Mouse (Mus musculus): ENCODE measurements at regions not wholly inside any gene's neighbourhood (a gene's known extent, or its start where the extent isn't known, plus 50 kb on each side); places are given as distances from the start of the nearest gene placed in this dataset.

DNA sequence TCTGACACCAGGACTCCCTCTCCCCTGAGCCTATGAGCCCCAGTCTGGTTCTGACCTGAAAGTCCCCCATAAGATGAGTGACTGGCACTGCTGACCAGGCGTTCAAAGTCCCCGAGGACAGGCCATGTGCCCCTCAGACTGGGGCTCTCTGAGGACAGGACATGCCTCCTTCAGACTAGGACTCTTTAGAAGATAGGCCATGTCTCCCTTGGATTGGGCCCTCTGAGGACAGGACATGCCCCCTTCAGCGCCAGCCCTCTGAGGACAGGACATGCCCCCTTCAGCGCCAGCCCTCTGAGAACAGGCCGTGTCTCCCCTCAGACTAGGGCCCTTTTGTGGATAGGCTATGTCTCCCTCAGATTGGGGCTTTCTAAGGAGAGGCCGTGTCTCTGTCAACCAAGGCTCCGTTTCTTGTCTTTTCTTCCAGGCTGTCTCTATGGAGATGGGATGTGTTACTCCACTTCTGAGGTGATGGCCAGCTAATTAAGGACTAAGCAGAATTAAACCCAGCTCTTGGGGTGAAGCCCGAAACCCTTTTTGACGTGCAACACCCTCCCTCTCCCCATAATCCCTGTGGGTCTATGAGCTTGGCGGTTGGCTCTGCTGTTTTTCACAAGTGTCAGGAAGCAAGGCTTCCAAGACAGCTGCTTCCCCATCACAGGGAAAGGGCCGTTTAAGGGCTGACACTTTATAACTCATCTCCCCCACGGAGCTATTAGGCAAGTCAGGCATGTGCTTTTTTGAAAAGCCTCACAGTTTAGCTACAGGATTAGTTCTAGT lies 135.8 kb downstream of the Vegfa start:
- H3K79me3 ChIP-seq (ENCODE audit: low read depth) = no peaks in the 10 kb centered on the region
- no peaks in the 10 kb centered on the region for H3K36me3 ChIP-seq (ENCODE audit: control insufficient read depth, insufficient read depth)

DNA sequence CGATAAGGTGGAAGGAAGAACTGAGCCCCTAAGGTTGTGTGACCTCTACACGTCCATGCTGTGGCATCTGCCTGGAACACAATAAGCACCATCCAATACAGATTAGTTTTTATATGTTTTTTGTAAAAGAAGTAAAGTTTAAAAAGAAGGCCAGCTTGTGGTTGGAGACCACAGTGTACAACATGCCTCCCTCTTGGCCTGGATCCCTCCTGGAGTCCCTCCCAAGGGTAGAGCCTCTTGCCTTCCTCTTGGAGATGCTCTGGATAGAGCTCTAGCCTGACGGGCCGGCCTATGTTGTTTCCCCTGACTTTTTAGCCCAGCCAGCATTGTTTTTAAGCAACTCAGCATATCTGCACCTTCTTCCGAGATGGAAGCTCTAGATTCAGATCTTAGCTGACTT lies 138.0 kb downstream of the Vegfa start:
- no peak overlapping the region for H3ac ChIP-seq (ENCODE audit: control insufficient read depth, insufficient read length, low read depth)
- H3K4me3 ChIP-seq (ENCODE audit: insufficient read depth, poor library complexity, severe bottlenecking) = no peak overlapping the region
- no peaks in the 10 kb centered on the region for H3K36me3 ChIP-seq (ENCODE audit: control insufficient read depth, insufficient read depth)
- no peaks in the 10 kb centered on the region for H3K27me3 ChIP-seq (ENCODE audit: control insufficient read depth, insufficient read depth, insufficient read length)
- TF ChIP-seq CEBPB (IDR thresholded peaks at IDR 0.05; ENCODE audit: low read depth) = no peak
- no peak for TF ChIP-seq CTCF (IDR thresholded peaks at IDR 0.05; ENCODE audit: control insufficient read depth, insufficient read depth, insufficient read length)
- TF ChIP-seq MAX (IDR thresholded peaks at IDR 0.05) = no peak
- no peak for TF ChIP-seq USF1 (IDR thresholded peaks at IDR 0.05; ENCODE audit: low read depth)
- no peak for TF ChIP-seq MYOG (IDR thresholded peaks at IDR 0.05; ENCODE audit: control insufficient read depth, extremely low read depth, insufficient read length)
- TF ChIP-seq FOSL1 (IDR thresholded peaks at IDR 0.05; ENCODE audit: insufficient read depth, low read length, poor library complexity, severe bottlenecking) = no peak
- no peak for TF ChIP-seq MYOD1 (IDR thresholded peaks at IDR 0.05; ENCODE audit: control insufficient read depth, insufficient read length, low read depth)
- no peaks in the 10 kb centered on the region for H3K79me3 ChIP-seq (ENCODE audit: low read depth)
- no peaks in the 10 kb centered on the region for H3K79me2 ChIP-seq (ENCODE audit: control insufficient read depth, insufficient read depth)

More for the DNA sequence above, 135.8 kb downstream of the Vegfa start:
- no peaks in the 10 kb centered on the region for H3K79me2 ChIP-seq (ENCODE audit: control insufficient read depth, insufficient read depth)
- no peak overlapping the region for H3K4me3 ChIP-seq (ENCODE audit: insufficient read depth, poor library complexity, severe bottlenecking)
- no peak overlapping the region for H3ac ChIP-seq (ENCODE audit: control insufficient read depth, insufficient read length, low read depth)
- H3K27me3 ChIP-seq (ENCODE audit: control insufficient read depth, insufficient read depth, insufficient read length) = no peaks in the 10 kb centered on the region
- TF ChIP-seq MAX (IDR thresholded peaks at IDR 0.05) = no peak
- no peak for TF ChIP-seq MYOD1 (IDR thresholded peaks at IDR 0.05; ENCODE audit: control insufficient read depth, insufficient read length, low read depth)

DNA sequence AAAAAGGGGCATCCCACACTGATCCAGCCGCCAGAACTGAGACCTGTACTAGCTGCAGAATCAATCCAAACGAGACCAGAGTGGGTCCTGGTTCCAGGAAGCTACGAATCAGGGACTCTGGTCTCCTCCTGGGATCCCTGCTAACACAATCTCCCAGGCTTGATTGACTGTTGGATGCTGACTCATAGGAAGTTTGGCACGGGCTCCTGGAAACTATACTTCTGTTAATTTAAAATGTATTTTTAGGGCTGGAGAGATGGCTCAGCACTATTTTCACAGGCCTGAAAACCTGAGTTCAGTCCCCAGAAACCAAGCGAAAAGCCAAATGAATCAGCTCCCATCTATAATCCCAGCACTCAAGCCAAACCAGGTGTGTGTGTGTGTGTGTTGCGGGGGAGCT lies 138.5 kb downstream of the Vegfa start:
- Histone ChIP-seq H3K79me2 (ENCODE audit: control insufficient read depth, insufficient read depth) (no peaks in the 10 kb centered on the region), H3K4me3 (ENCODE audit: insufficient read depth, poor library complexity, severe bottlenecking) (no peak overlapping the region), H3ac (ENCODE audit: control insufficient read depth, insufficient read length, low read depth) (no peak overlapping the region), H3K36me3 (ENCODE audit: control insufficient read depth, insufficient read depth) (no peaks in the 10 kb centered on the region), H3K27me3 (ENCODE audit: control insufficient read depth, insufficient read depth, insufficient read length) (no peaks in the 10 kb centered on the region), H3K79me3 (ENCODE audit: low read depth) (no peaks in the 10 kb centered on the region)
- TF ChIP-seq MYOG (IDR thresholded peaks at IDR 0.05; ENCODE audit: control insufficient read depth, extremely low read depth, insufficient read length) = no peak
- no peak for TF ChIP-seq MAX (IDR thresholded peaks at IDR 0.05)
- TF ChIP-seq MYOD1 (IDR thresholded peaks at IDR 0.05; ENCODE audit: control insufficient read depth, insufficient read length, low read depth) = no peak
- TF ChIP-seq CEBPB (IDR thresholded peaks at IDR 0.05; ENCODE audit: low read depth) = no peak
- TF ChIP-seq USF1 (IDR thresholded peaks at IDR 0.05; ENCODE audit: low read depth) = no peak

DNA sequence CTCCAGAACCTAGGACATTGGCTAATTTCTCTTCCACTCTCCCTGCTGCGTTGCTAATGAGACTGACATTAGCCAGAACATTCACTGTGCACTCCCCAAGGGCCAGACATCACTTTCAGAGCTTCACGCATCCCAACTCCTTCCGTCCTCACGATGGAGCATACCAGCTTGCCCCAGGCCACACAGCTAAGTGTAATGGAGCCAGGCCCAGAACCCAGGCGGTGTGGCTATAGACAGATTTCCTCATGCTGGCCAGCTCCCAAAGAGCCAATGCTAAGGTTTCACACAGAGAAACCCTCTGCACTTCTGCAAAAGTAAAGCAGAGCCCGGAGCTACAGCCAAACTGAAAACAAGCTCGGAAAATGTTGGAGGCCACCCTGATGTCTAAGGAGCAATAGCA lies 139.1 kb downstream of the Vegfa start:
- Histone ChIP-seq H3K79me2 (ENCODE audit: control insufficient read depth, insufficient read depth) (no peaks in the 10 kb centered on the region), H3K79me3 (ENCODE audit: low read depth) (no peaks in the 10 kb centered on the region), H3K4me3 (ENCODE audit: insufficient read depth, poor library complexity, severe bottlenecking) (no peak overlapping the region), H3ac (ENCODE audit: control insufficient read depth, insufficient read length, low read depth) (no peak overlapping the region), H3K36me3 (ENCODE audit: control insufficient read depth, insufficient read depth) (no peaks in the 10 kb centered on the region), H3K27me3 (ENCODE audit: control insufficient read depth, insufficient read depth, insufficient read length) (no peaks in the 10 kb centered on the region)
- TF ChIP-seq FOSL1 (IDR thresholded peaks at IDR 0.05; ENCODE audit: insufficient read depth, low read length, poor library complexity, severe bottlenecking) (no peak), CTCF (IDR thresholded peaks at IDR 0.05; ENCODE audit: control insufficient read depth, insufficient read depth, insufficient read length) (no peak), MYOD1 (IDR thresholded peaks at IDR 0.05; ENCODE audit: control insufficient read depth, insufficient read length, low read depth) (no peak), CEBPB (IDR thresholded peaks at IDR 0.05; ENCODE audit: low read depth) (no peak), MAX (IDR thresholded peaks at IDR 0.05) (no peak), MYOG (IDR thresholded peaks at IDR 0.05; ENCODE audit: control insufficient read depth, extremely low read depth, insufficient read length) (no peak), USF1 (IDR thresholded peaks at IDR 0.05; ENCODE audit: low read depth) (no peak)

DNA sequence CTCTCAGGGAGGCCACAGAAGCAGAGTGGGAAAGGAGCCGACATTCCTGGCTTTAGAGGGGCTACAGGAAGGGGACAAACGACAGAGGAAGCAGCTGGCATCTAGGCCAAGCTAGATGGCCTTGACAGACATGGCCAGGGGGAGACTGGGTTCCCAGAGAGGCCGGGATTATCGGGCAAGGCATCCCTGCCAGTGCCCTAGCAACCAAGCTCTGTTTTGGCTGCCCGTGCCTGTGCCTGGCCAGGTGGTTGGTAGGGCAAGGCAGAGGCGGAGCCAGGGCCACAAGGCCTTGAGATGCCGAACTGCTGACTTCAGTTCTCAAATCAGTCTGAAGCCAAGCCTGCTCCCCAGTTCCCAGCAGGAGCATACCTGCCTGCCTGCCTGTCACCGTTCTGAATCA lies 142.7 kb downstream of the Vegfa start:
- Histone ChIP-seq H3ac (ENCODE audit: control insufficient read depth, insufficient read length, low read depth) (no peak overlapping the region), H3K36me3 (ENCODE audit: control insufficient read depth, insufficient read depth) (no peaks in the 10 kb centered on the region), H3K4me3 (ENCODE audit: insufficient read depth, poor library complexity, severe bottlenecking) (no peak overlapping the region), H3K27me3 (ENCODE audit: control insufficient read depth, insufficient read depth, insufficient read length) (no peaks in the 10 kb centered on the region), H3K79me3 (ENCODE audit: low read depth) (no peaks in the 10 kb centered on the region), H3K79me2 (ENCODE audit: control insufficient read depth, insufficient read depth) (no peaks in the 10 kb centered on the region)
- TF ChIP-seq MYOD1 (IDR thresholded peaks at IDR 0.05; ENCODE audit: control insufficient read depth, insufficient read length, low read depth) = no peak

DNA sequence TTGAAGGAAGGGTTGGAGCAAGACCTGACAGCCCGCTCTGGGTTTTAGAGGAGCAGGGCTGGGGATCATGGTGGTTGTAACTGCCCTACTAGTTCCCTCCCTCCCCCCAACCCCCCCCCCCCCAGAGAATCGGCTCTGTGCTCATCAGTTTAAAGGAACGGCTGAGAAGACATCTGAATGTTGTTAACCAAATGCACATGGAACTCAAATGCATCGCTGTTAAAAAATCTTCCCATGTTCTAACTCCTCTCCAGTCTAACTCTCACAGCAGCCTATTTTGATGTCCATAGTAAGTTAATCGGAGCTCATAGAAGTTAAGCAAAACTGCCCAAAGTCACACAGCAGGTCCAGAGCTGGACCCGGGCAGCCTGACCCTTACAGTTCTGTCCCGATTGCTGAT lies 143.1 kb downstream of the Vegfa start:
- Histone ChIP-seq H3K36me3 (ENCODE audit: control insufficient read depth, insufficient read depth) (no peaks in the 10 kb centered on the region), H3K79me2 (ENCODE audit: control insufficient read depth, insufficient read depth) (no peaks in the 10 kb centered on the region), H3K27me3 (ENCODE audit: control insufficient read depth, insufficient read depth, insufficient read length) (no peaks in the 10 kb centered on the region), H3K79me3 (ENCODE audit: low read depth) (no peaks in the 10 kb centered on the region), H3K4me3 (ENCODE audit: insufficient read depth, poor library complexity, severe bottlenecking) (no peak overlapping the region), H3ac (ENCODE audit: control insufficient read depth, insufficient read length, low read depth) (no peak overlapping the region)
- TF ChIP-seq MAX (IDR thresholded peaks at IDR 0.05) (no peak), CEBPB (IDR thresholded peaks at IDR 0.05; ENCODE audit: low read depth) (no peak), USF1 (IDR thresholded peaks at IDR 0.05; ENCODE audit: low read depth) (no peak), FOSL1 (IDR thresholded peaks at IDR 0.05; ENCODE audit: insufficient read depth, low read length, poor library complexity, severe bottlenecking) (no peak), MYOD1 (IDR thresholded peaks at IDR 0.05; ENCODE audit: control insufficient read depth, insufficient read length, low read depth) (no peak), CTCF (IDR thresholded peaks at IDR 0.05; ENCODE audit: control insufficient read depth, insufficient read depth, insufficient read length) (no peak), MYOG (IDR thresholded peaks at IDR 0.05; ENCODE audit: control insufficient read depth, extremely low read depth, insufficient read length) (no peak)
